Mouse (Mus musculus) forebrain, embryonic 10.5 days (tissue): ENCODE results near the gene Cox7a1. TPM values are rescaled to one million over a fixed set of nuclear protein-coding genes. Genes with fewer than 3 reads are reported as not detected.

Experiments used
- DNase-seq: peaks from one replicate; pipeline ENCODE4 v3.0.0-alpha.2; 2017; ENCODE audit warnings: low spot score; ENCODE audit errors: extremely low spot score
- H3K27ac ChIP-seq: fragments of 300-500 bp; sonication (generic); 2 replicates; pipeline ENCODE4 v1.5.1; 2016; ENCODE audit warnings: mild to moderate bottlenecking
- H3K27me3 ChIP-seq: fragments of 300-500 bp; sonication (generic); 2 replicates; pipeline ENCODE4 v1.6.1; 2016; ENCODE audit warnings: mild to moderate bottlenecking; ENCODE audit not compliant: poor library complexity, severe bottlenecking
- H3K36me3 ChIP-seq: fragments of 300-500 bp; sonication (generic); replicated peaks from 2 replicates; pipeline ENCODE4 v1.6.1; 2016; ENCODE audit warnings: mild to moderate bottlenecking, moderate library complexity
- H3K4me1 ChIP-seq: fragments of 300-500 bp; sonication (generic); 2 replicates; pipeline ENCODE4 v1.6.1; 2016
- H3K4me3 ChIP-seq: fragments of 300-500 bp; sonication (generic); 2 replicates; pipeline ENCODE4 v1.5.1; 2016; ENCODE audit warnings: mild to moderate bottlenecking, moderate library complexity
- H3K9me3 ChIP-seq: fragments of 300-500 bp; sonication (generic); 2 replicates; pipeline ENCODE4 v1.6.1; 2016; ENCODE audit warnings: mild to moderate bottlenecking, moderate library complexity
- WGBS: fragments of 180-500 bp; shearing (Covaris S2); methylation state at CpG from one replicate; pipeline ENCODE4 v1.1.7; 2016; 5-methylcytosine and 5-hydroxymethylcytosine counted together
- polyA plus RNA-seq: library from polyadenylated mRNA; unstranded; fragments of >200 nt; fragmentation: Nextera tagmentation; extraction: Ambion mirVana; gene quantifications from 2 replicates; pipeline ENCODE4 v1.2.1, GENCODE M21; 2016

The Cox7a1 gene
- polyA plus RNA-seq, 1 experiment from 2014 or later = 4.5 TPM

- H3K27ac ChIP-seq = no peak overlapping the region
- WGBS = 92% methylated on average over 3 of the region's 3 CpGs
Measured at GRCm38 (mm10) chr7:30213881-30214280, 29.9 kb downstream of the Cox7a1 start.

GRCm38 (mm10) chr7:30215875-30216274 is 31.9 kb downstream of the Cox7a1 start:
- Histone ChIP-seq H3K9me3 (no peaks in the 10 kb centered on the region), H3K36me3 (no peaks in the 10 kb centered on the region), H3K27ac (no peak overlapping the region), H3K4me3 (no peak overlapping the region), H3K27me3 (no peaks in the 10 kb centered on the region), H3K4me1 (peaks cover 23% of the 10 kb centered on the region)
- DNase-seq = no peak
- WGBS = 89% methylated on average over 3 of the region's 3 CpGs

More at GRCm38 (mm10) chr7:30213881-30214280, 29.9 kb downstream of the Cox7a1 start:
- Histone ChIP-seq H3K4me3 (no peak overlapping the region), H3K27me3 (no peaks in the 10 kb centered on the region), H3K36me3 (no peaks in the 10 kb centered on the region), H3K9me3 (no peaks in the 10 kb centered on the region), H3K4me1 (peaks cover 8% of the 10 kb centered on the region)
- no peak for DNase-seq

- H3K9me3 ChIP-seq = no peaks in the 10 kb centered on the region
- no peaks in the 10 kb centered on the region for H3K36me3 ChIP-seq
- H3K27ac ChIP-seq = peak overlapping the region; percentile 73
- no peaks in the 10 kb centered on the region for H3K27me3 ChIP-seq
- H3K4me1 ChIP-seq = peaks cover 20% of the 10 kb centered on the region
- under 1% methylated on average over 16 of the region's 16 CpGs for WGBS
- DNase-seq = peak; percentile 87
- peak overlapping the region; percentile 36 for H3K4me3 ChIP-seq
Measured at GRCm38 (mm10) chr7:30216723-30217151, 32.8 kb downstream of the Cox7a1 start.

GRCm38 (mm10) chr7:30217277-30217676 is 33.3 kb downstream of the Cox7a1 start:
- no peaks in the 10 kb centered on the region for H3K27me3 ChIP-seq
- H3K4me3 ChIP-seq = no peak overlapping the region
- H3K27ac ChIP-seq = no peak overlapping the region
- H3K9me3 ChIP-seq = no peaks in the 10 kb centered on the region
- H3K4me1 ChIP-seq = peaks cover 20% of the 10 kb centered on the region
- whole genome bisulfite sequencing = 79% methylated on average over 2 of the region's 2 CpGs
- DNase-seq = no peak
- peaks cover 2% of the 10 kb centered on the region for H3K36me3 ChIP-seq

- Histone ChIP-seq H3K27me3 (no peaks in the 10 kb centered on the region), H3K4me1 (peaks cover 20% of the 10 kb centered on the region), H3K36me3 (peaks cover 24% of the 10 kb centered on the region), H3K9me3 (no peaks in the 10 kb centered on the region), H3K4me3 (peak overlapping the region; percentile 56), H3K27ac (peak overlapping the region; percentile 78)
- peak; percentile 64 for DNase-seq
- WGBS = 8% methylated on average over 16 of the region's 16 CpGs
Measured at GRCm38 (mm10) chr7:30219293-30220007, 35.5 kb downstream of the Cox7a1 start.

- Histone ChIP-seq H3K4me1 (peaks cover 20% of the 10 kb centered on the region), H3K27ac (peak overlapping the region; percentile 78), H3K4me3 (peak overlapping the region; percentile 56), H3K36me3 (peaks cover 29% of the 10 kb centered on the region), H3K9me3 (no peaks in the 10 kb centered on the region), H3K27me3 (no peaks in the 10 kb centered on the region)
- no peak for DNase-seq
- 25% methylated on average over 11 of the region's 11 CpGs for whole genome bisulfite sequencing
Measured at GRCm38 (mm10) chr7:30220008-30220356, 36.0 kb downstream of the Cox7a1 start.

- WGBS = 86% methylated on average over 3 of the region's 3 CpGs
- DNase-seq = no peak
- Histone ChIP-seq H3K27ac (no peak overlapping the region), H3K4me1 (peaks cover 19% of the 10 kb centered on the region), H3K27me3 (no peaks in the 10 kb centered on the region), H3K36me3 (peaks cover 44% of the 10 kb centered on the region), H3K9me3 (no peaks in the 10 kb centered on the region), H3K4me3 (no peak overlapping the region)
Measured at GRCm38 (mm10) chr7:30221433-30221832, 37.5 kb downstream of the Cox7a1 start.

GRCm38 (mm10) chr7:30222205-30222604 is 38.3 kb downstream of the Cox7a1 start:
- no peaks in the 10 kb centered on the region for H3K9me3 ChIP-seq
- no peaks in the 10 kb centered on the region for H3K27me3 ChIP-seq
- 95% methylated on average over 5 of the region's 5 CpGs for WGBS
- H3K4me1 ChIP-seq = peaks cover 16% of the 10 kb centered on the region
- no peak overlapping the region for H3K27ac ChIP-seq
- H3K36me3 ChIP-seq = peaks cover 51% of the 10 kb centered on the region
- no peak overlapping the region for H3K4me3 ChIP-seq
- no peak for DNase-seq

- DNase-seq = no peak
- Histone ChIP-seq H3K4me1 (peaks cover 12% of the 10 kb centered on the region), H3K4me3 (no peak overlapping the region), H3K9me3 (no peaks in the 10 kb centered on the region), H3K36me3 (peaks cover 69% of the 10 kb centered on the region), H3K27me3 (no peaks in the 10 kb centered on the region), H3K27ac (no peak overlapping the region)
- 93% methylated on average over 12 of the region's 12 CpGs for WGBS
Measured at GRCm38 (mm10) chr7:30224206-30224605, 40.3 kb downstream of the Cox7a1 start.

- no peak for DNase-seq
- Histone ChIP-seq H3K9me3 (no peaks in the 10 kb centered on the region), H3K4me3 (peak overlapping the region; percentile 81), H3K36me3 (peaks cover 64% of the 10 kb centered on the region), H3K27me3 (no peaks in the 10 kb centered on the region), H3K4me1 (peaks cover 24% of the 10 kb centered on the region), H3K27ac (peak overlapping the region; percentile 96)
- under 1% methylated on average over 16 of the region's 16 CpGs for WGBS
Measured at GRCm38 (mm10) chr7:30231328-30231668, 47.4 kb downstream of the Cox7a1 start.

GRCm38 (mm10) chr7:30231669-30232454 is 47.9 kb downstream of the Cox7a1 start, which contains the start of the genes Polr2i and Tbcb:
Polr2i (plus strand) TSS chr7:30231948.
Tbcb (minus strand) TSS chr7:30232272.
- Histone ChIP-seq H3K36me3 (peaks cover 58% of the 10 kb centered on the region), H3K4me1 (peaks cover 24% of the 10 kb centered on the region), H3K9me3 (no peaks in the 10 kb centered on the region), H3K27me3 (no peaks in the 10 kb centered on the region), H3K27ac (peak within 1 kb of the TSS; percentile 96), H3K4me3 (peak within 1 kb of the TSS; percentile 81)
- DNase-seq = peak; percentile 97
- WGBS = under 1% methylated on average over 67 of the region's 67 CpGs

- peak; percentile 58 for DNase-seq
- Histone ChIP-seq H3K27ac (peak overlapping the region; percentile 96), H3K27me3 (no peaks in the 10 kb centered on the region), H3K4me3 (peak overlapping the region; percentile 81), H3K9me3 (no peaks in the 10 kb centered on the region), H3K4me1 (peaks cover 24% of the 10 kb centered on the region), H3K36me3 (peaks cover 50% of the 10 kb centered on the region)
- WGBS = 8% methylated on average over 24 of the region's 24 CpGs
Measured at GRCm38 (mm10) chr7:30232631-30233148, 48.7 kb downstream of the Cox7a1 start.

- no peaks in the 10 kb centered on the region for H3K27me3 ChIP-seq
- WGBS = 91% methylated on average over 20 of the region's 20 CpGs
- peaks cover 24% of the 10 kb centered on the region for H3K4me1 ChIP-seq
- peak overlapping the region; percentile 81 for H3K4me3 ChIP-seq
- H3K27ac ChIP-seq = peak overlapping the region; percentile 96; the same call in 1 of the 2 replicates
- no peak for DNase-seq
- no peaks in the 10 kb centered on the region for H3K9me3 ChIP-seq
- H3K36me3 ChIP-seq = peaks cover 43% of the 10 kb centered on the region
Measured at GRCm38 (mm10) chr7:30233387-30233786, 49.4 kb downstream of the Cox7a1 start.
